Mouse (Mus musculus) liver, postnatal 0 days (tissue): ENCODE data around the gene Sufu. TPM values are rescaled to one million over a fixed set of nuclear protein-coding genes. Genes with fewer than 3 reads are reported as not detected.
A peak's percentile ranks its signal among the peaks of the same experiment; 100 is the strongest.

Experiments used
- ATAC-seq: fragments of 200-750 bp; cut with Nextera tagmentation; 2 replicates; pipeline ENCODE4 v1.8.0; 2017; ENCODE audit warnings: mild to moderate bottlenecking, moderate library complexity
- DNase-seq: peaks from one replicate; pipeline ENCODE4 v3.0.0-alpha.2; 2016
- H3K27ac ChIP-seq: fragments of 300-500 bp; sonication (generic); 2 replicates; pipeline ENCODE4 v1.5.1; 2014; ENCODE audit warnings: antibody characterized with exemption, moderate library complexity, mild to moderate bottlenecking, low read depth
- H3K27me3 ChIP-seq: fragments of 300-500 bp; sonication (generic); 2 replicates; pipeline ENCODE4 v1.6.1; 2014; ENCODE audit warnings: low read length, control low read depth, mixed read lengths; ENCODE audit not compliant: insufficient read depth
- H3K36me3 ChIP-seq: fragments of 300-500 bp; sonication (generic); replicated peaks from 2 replicates; pipeline ENCODE4 v1.6.1; 2014; ENCODE audit warnings: mild to moderate bottlenecking, control low read depth, low read length, moderate library complexity, mixed read lengths; ENCODE audit not compliant: insufficient read depth
- H3K4me1 ChIP-seq: fragments of 300-500 bp; sonication (generic); 2 replicates; pipeline ENCODE4 v1.6.1; 2014; ENCODE audit warnings: antibody characterized with exemption, mild to moderate bottlenecking, control low read depth; ENCODE audit not compliant: insufficient read depth
- H3K4me2 ChIP-seq: fragments of 300-500 bp; sonication (generic); 2 replicates; pipeline ENCODE4 v1.6.1; 2014; ENCODE audit warnings: low read depth, mild to moderate bottlenecking, low read length, moderate library complexity, mixed read lengths
- H3K4me3 ChIP-seq: fragments of 300-500 bp; sonication (generic); 2 replicates; pipeline ENCODE4 v1.5.1; 2014; ENCODE audit warnings: low read depth, low read length
- H3K9ac ChIP-seq: fragments of 300-500 bp; sonication (generic); replicated peaks from 2 replicates; pipeline ENCODE4 v1.6.1; 2014; ENCODE audit warnings: mild to moderate bottlenecking, moderate library complexity
- H3K9me3 ChIP-seq: fragments of 300-500 bp; sonication (generic); 2 replicates; pipeline ENCODE4 v1.6.1; 2016; ENCODE audit warnings: mild to moderate bottlenecking, control low read depth, low read length, mixed read lengths
- CTCF ChIP-seq: sonication (generic); IDR thresholded peaks from 2 replicates; pipeline ENCODE4 v1.5.1; 2016; ENCODE audit warnings: antibody characterized with exemption, low read depth
- EP300 ChIP-seq: IDR thresholded peaks from 2 replicates; pipeline ENCODE4 v1.6.1; 2016; ENCODE audit warnings: antibody characterized with exemption, low read depth, mild to moderate bottlenecking
- WGBS: fragments of 180-500 bp; shearing (Covaris S2); extraction: QIAGEN DNeasy Blood & Tissue Kit; methylation state at CpG from one replicate; pipeline ENCODE4 v1.1.7; 2014; ENCODE audit not compliant: insufficient replicate concordance; 5-methylcytosine and 5-hydroxymethylcytosine counted together
- polyA plus RNA-seq: library from polyadenylated mRNA; unstranded; fragments of >200 nt; fragmentation: Nextera tagmentation; extraction: Ambion mirVana; gene quantifications from 2 replicates; pipeline ENCODE4 v1.2.1, GENCODE M21; 2015

Gene Sufu
- polyA plus RNA-seq, 1 experiment from 2014 or later = 3.8 TPM

GRCm38 (mm10) chr19:46529601-46530448, 133.1 kb downstream of the Sufu start:
- no peak for TF ChIP-seq CTCF
- no peak for TF ChIP-seq EP300
- Histone ChIP-seq H3K36me3 (no peaks in the 10 kb centered on the region), H3K4me2 (peak overlapping the region; percentile 73; the same call in 1 of the 2 replicates), H3K9ac (0 out of 2 replicates have a peak overlapping the region, but pooled peaks have one; percentile 2), H3K9me3 (no peaks in the 10 kb centered on the region), H3K27ac (no peak overlapping the region), H3K4me3 (no peak overlapping the region), H3K4me1 (peaks cover 50% of the 10 kb centered on the region), H3K27me3 (no peaks in the 10 kb centered on the region)
- WGBS = 41% methylated on average over 13 of the region's 13 CpGs
- DNase-seq (no peak), ATAC-seq (no peak)

GRCm38 (mm10) chr19:46530449-46530990, 133.8 kb downstream of the Sufu start:
- TF ChIP-seq EP300 (no peak), CTCF (no peak)
- Histone ChIP-seq H3K27ac (no peak overlapping the region), H3K4me2 (no peak overlapping the region), H3K4me3 (no peak overlapping the region), H3K9ac (no peak overlapping the region), H3K4me1 (peaks cover 46% of the 10 kb centered on the region), H3K9me3 (no peaks in the 10 kb centered on the region), H3K36me3 (no peaks in the 10 kb centered on the region), H3K27me3 (no peaks in the 10 kb centered on the region)
- WGBS = 57% methylated on average over 8 of the region's 8 CpGs
- DNase-seq = no peak
- ATAC-seq = no peak

GRCm38 (mm10) chr19:46531071-46532030, 134.7 kb downstream of the Sufu start:
- H3K27ac ChIP-seq = no peak overlapping the region
- DNase-seq (no peak), ATAC-seq (no peak)
- H3K27me3 ChIP-seq = no peaks in the 10 kb centered on the region
- no peak overlapping the region for H3K4me3 ChIP-seq
- H3K4me1 ChIP-seq = peaks cover 46% of the 10 kb centered on the region
- WGBS = 41% methylated on average over 16 of the region's 16 CpGs
- no peaks in the 10 kb centered on the region for H3K36me3 ChIP-seq
- TF ChIP-seq CTCF = no peak
- no peak for TF ChIP-seq EP300
- no peaks in the 10 kb centered on the region for H3K9me3 ChIP-seq
- no peak overlapping the region for H3K9ac ChIP-seq
- H3K4me2 ChIP-seq = peak overlapping the region; percentile 38; the same call in 1 of the 2 replicates

GRCm38 (mm10) chr19:46532031-46532688, 135.5 kb downstream of the Sufu start:
- Histone ChIP-seq H3K9ac (no peak overlapping the region), H3K4me2 (peak overlapping the region; percentile 38; the same call in 1 of the 2 replicates), H3K36me3 (no peaks in the 10 kb centered on the region), H3K27me3 (no peaks in the 10 kb centered on the region), H3K4me1 (peaks cover 46% of the 10 kb centered on the region), H3K4me3 (no peak overlapping the region), H3K9me3 (no peaks in the 10 kb centered on the region), H3K27ac (0 out of 2 replicates have a peak overlapping the region, but pooled peaks have one; percentile 12)
- TF ChIP-seq CTCF (peak; percentile 22; the same call in 1 of the 2 replicates), EP300 (no peak)
- WGBS = 25% methylated on average over 10 of the region's 10 CpGs
- peak; percentile 58 for ATAC-seq
- DNase-seq = peak; percentile 61

- Histone ChIP-seq H3K4me2 (no peak overlapping the region), H3K9me3 (no peaks in the 10 kb centered on the region), H3K27ac (no peak overlapping the region), H3K27me3 (no peaks in the 10 kb centered on the region), H3K9ac (no peak overlapping the region; the same call in 1 of the 2 replicates), H3K4me3 (no peak overlapping the region), H3K36me3 (no peaks in the 10 kb centered on the region), H3K4me1 (peaks cover 46% of the 10 kb centered on the region)
- 61% methylated on average over 4 of the region's 4 CpGs for WGBS
- ATAC-seq (no peak), DNase-seq (no peak)
- no peak for TF ChIP-seq CTCF
- no peak for TF ChIP-seq EP300
Observed at GRCm38 (mm10) chr19:46533066-46533465, 136.4 kb downstream of the Sufu start.
